Mouse (Mus musculus) MEL (cell line): ENCODE data around the gene Gnao1.

ENCODE experiments used
- CHD1 ChIP-seq: IDR thresholded peaks from 2 replicates; pipeline ENCODE4 v1.6.1; 2012; ENCODE audit warnings: low read depth, mild to moderate bottlenecking, inconsistent platforms, low read length, improper control_type of control experiment
- CHD2 ChIP-seq: IDR thresholded peaks from 2 replicates; pipeline ENCODE4 v1.6.1; 2011; ENCODE audit warnings: low read length, improper control_type of control experiment
- CTCF ChIP-seq, 3 experiments: IDR thresholded peaks in 2 of 3; conservative IDR thresholded peaks in 1 of 3; 2 replicates each; pipeline ENCODE4 v1.5.1; 2011 to 2012; ENCODE audit warnings: low read length in 3 of 3, low read depth in 2 of 3, mild to moderate bottlenecking in 2 of 3, improper control_type of control experiment in 1 of 3, inconsistent platforms in 1 of 3, mixed read lengths in 1 of 3, moderate library complexity in 1 of 3; ENCODE audit not compliant: control insufficient read depth in 1 of 3, insufficient read depth in 1 of 3, poor library complexity in 1 of 3, severe bottlenecking in 1 of 3
- E2F4 ChIP-seq: IDR thresholded peaks from 2 replicates; pipeline ENCODE4 v1.6.1; 2011; ENCODE audit warnings: low read depth, low read length, improper control_type of control experiment, borderline replicate concordance
- ELF1 ChIP-seq: IDR thresholded peaks from 2 replicates; pipeline ENCODE4 v1.6.1; 2014; ENCODE audit warnings: low read depth, mild to moderate bottlenecking, inconsistent platforms, low read length, improper control_type of control experiment, moderate library complexity
- EP300 ChIP-seq, 2 experiments: IDR thresholded peaks; 2 replicates each; pipeline ENCODE4 v1.6.1; 2011; ENCODE audit warnings: improper control_type of control experiment in 2 of 2, low read length in 2 of 2, low read depth in 1 of 2, mild to moderate bottlenecking in 1 of 2
- MAX ChIP-seq: IDR thresholded peaks from 2 replicates; pipeline ENCODE4 v1.6.1; 2011; ENCODE audit warnings: low read length, improper control_type of control experiment
- MXI1 ChIP-seq: IDR thresholded peaks from 2 replicates; pipeline ENCODE4 v1.6.1; 2011; ENCODE audit warnings: mild to moderate bottlenecking, low read depth, low read length, improper control_type of control experiment
- NELFE ChIP-seq: IDR thresholded peaks from 2 replicates; pipeline ENCODE4 v1.6.1; 2011; ENCODE audit warnings: low read depth, low read length, improper control_type of control experiment
- POLR2A ChIP-seq, 2 experiments: IDR thresholded peaks; 2 replicates each; pipeline ENCODE4 v1.6.1; 2011 to 2012; ENCODE audit warnings: low read length in 2 of 2, mild to moderate bottlenecking in 2 of 2, control low read depth in 1 of 2, improper control_type of control experiment in 1 of 2, low read depth in 1 of 2, moderate library complexity in 1 of 2; ENCODE audit not compliant: control insufficient read depth in 1 of 2, insufficient read depth in 1 of 2, poor library complexity in 1 of 2
- RAD21 ChIP-seq: IDR thresholded peaks from 2 replicates; pipeline ENCODE4 v1.6.1; 2011; ENCODE audit warnings: mild to moderate bottlenecking, low read depth, low read length, improper control_type of control experiment
- UBTF ChIP-seq: IDR thresholded peaks from 2 replicates; pipeline ENCODE4 v1.6.1; 2012; ENCODE audit warnings: low read depth, mild to moderate bottlenecking, inconsistent platforms, low read length, improper control_type of control experiment, moderate library complexity, borderline replicate concordance; ENCODE audit not compliant: insufficient read depth

DNA sequence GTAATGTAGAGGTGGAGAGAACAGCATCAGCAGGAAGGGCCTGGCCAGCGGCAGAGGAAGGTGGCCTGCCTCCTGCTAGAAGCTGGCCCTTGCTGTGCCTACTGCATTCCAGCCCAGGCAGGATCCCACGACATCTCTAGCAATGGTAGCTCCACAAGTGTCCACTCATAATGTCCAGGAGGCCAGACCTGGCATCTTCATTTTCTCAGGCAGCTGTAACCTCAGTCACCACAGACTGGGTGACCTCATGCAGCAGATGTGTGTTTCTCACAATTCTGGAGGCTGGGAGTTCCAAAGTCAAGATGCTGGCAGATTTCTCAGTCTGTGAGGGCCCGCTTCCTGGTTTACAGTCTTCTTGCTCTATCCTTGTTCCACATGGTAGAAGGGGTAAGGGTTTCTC is 128.4 kb downstream of the Gnao1 start:
- no peak for TF ChIP-seq CHD1
- no peak for TF ChIP-seq POLR2A (IDR thresholded peaks at IDR 0.05; ENCODE audit: control insufficient read depth in 1 of 2, insufficient read depth in 1 of 2, low read depth in 1 of 2, low read length in 2 of 2, poor library complexity in 1 of 2)
- TF ChIP-seq UBTF, result no peak
- TF ChIP-seq ELF1, result no peak
- no peak for TF ChIP-seq E2F4
- no peak for TF ChIP-seq CTCF (IDR thresholded peaks at IDR 0.05 in 2 of 3, conservative IDR thresholded peaks at IDR 0.05 in 1 of 3; ENCODE audit: control insufficient read depth in 1 of 3, insufficient read depth in 1 of 3, low read depth in 2 of 3, low read length in 3 of 3, poor library complexity in 1 of 3, severe bottlenecking in 1 of 3)
- no peak for TF ChIP-seq MXI1
- no peak for TF ChIP-seq CHD2
- TF ChIP-seq EP300 (IDR thresholded peaks at IDR 0.05; ENCODE audit: low read depth in 1 of 2, low read length in 2 of 2), result no peak
- TF ChIP-seq MAX, result no peak
- no peak for TF ChIP-seq NELFE
- no peak for TF ChIP-seq RAD21
